Mouse (Mus musculus): ENCODE results near the gene Fgr. TPM values are rescaled to one million over a fixed set of nuclear protein-coding genes. Genes with fewer than 3 reads are reported as not detected.
"Not testable (repeated sequence)": the region's sequence is repeated elsewhere in the genome, so short reads cannot be mapped to it uniquely, and the experiment has no call there.

The Fgr gene
- 4.9 and 5.5 TPM in 2 replicates for polyA plus RNA-seq (2012; rRNA removed)

- WGBS = 17% methylated on average over 21 of the region's 21 CpGs
- no peak for DNase-seq (ENCODE audit: low read depth, low spot score)
Observed at GRCm38 (mm10) chr4:132973814-132974398, at the start of gene Fgr. TSS of gene Fgr (plus strand) at chr4:132974095.

GRCm38 (mm10) chr4:132926520-132926919 is 47.4 kb upstream of the Fgr start:
- not testable (repeated sequence) for DNase-seq (ENCODE audit: low read depth, low spot score)
- 38% methylated on average over 2 of the region's 2 CpGs for WGBS

GRCm38 (mm10) chr4:132930784-132931183 is 43.1 kb upstream of the Fgr start:
- DNase-seq (ENCODE audit: low read depth, low spot score) = no peak
- 10% methylated on average over 8 of the region's 8 CpGs for WGBS

DNA sequence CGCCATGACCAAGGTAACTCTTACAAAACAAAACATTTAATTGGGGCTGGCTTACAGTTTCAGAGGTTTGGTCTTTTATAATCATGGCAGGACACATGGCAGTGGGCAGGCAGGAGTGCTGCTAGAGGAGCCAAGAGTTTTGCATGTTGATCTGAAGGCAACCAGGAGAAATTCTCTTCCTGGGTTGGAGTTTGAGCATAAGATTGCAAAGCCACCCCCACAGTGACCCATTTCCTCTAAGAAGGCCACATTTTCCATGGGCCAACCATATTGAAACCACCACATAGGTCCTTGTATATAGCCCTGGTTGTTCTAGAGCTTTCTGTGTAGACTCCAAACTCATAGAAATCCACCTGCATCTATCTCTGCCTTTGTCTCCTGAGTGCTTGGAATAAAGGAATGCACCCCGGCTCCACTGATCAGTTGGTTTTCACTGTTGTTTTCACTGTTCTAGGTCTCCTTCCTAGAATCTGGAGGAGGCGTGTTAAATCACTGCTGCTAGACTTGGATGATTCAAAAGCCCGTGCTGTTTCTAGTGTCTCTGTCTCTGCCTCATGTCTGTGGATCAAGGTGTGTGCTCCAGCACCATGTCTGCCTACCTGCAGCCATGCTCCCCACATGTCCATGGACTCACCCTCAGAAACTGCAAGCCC is 41.0 kb upstream of the Fgr start:
- WGBS = 86% methylated on average over 4 of the region's 4 CpGs
- DNase-seq (ENCODE audit: low read depth, low spot score) = no peak

- WGBS = 19% methylated on average over 7 of the region's 7 CpGs
- DNase-seq (ENCODE audit: low read depth, low spot score) = no peak
Observed at GRCm38 (mm10) chr4:132934639-132935038, 39.3 kb upstream of the Fgr start.

DNA sequence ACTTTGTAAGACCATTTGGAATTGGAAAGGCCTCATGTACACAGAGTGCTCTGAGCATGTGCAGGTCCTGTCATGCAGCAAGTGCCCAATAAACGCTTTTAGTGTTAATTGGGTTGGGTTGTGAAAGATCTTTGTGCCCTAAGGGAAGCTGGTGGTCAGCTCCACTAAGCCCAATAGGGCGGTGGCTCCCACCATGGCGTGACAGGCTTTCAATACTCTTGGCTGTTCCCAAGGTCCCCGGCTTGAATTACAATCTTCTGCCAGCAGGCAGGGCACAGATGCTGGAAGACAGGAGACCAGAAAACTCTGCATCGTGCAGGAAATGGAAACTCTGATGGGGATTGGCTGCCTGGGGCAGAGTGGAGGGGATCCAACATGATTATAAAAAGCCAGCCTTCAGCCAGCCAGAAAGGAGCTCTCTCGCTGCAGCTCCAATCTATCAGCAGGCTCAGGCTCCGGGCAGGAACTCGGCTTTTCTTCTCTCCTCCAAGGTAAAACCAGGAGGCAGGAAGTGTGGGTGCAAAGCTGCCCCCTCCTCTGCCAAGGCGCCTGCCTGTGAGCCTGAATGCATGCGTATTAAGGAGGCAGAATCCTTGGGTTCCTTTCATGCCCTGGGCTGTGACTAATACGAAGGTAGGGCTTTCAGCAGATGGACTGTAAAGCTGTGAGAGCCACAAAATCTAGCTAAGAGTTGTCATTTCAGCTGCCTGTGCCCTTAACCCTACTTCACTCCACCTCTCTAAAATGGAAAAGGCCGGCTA is 35.5 kb upstream of the Fgr start:
- no peak for DNase-seq (ENCODE audit: low read depth, low spot score)
- 62% methylated on average over 12 of the region's 12 CpGs for WGBS

DNA sequence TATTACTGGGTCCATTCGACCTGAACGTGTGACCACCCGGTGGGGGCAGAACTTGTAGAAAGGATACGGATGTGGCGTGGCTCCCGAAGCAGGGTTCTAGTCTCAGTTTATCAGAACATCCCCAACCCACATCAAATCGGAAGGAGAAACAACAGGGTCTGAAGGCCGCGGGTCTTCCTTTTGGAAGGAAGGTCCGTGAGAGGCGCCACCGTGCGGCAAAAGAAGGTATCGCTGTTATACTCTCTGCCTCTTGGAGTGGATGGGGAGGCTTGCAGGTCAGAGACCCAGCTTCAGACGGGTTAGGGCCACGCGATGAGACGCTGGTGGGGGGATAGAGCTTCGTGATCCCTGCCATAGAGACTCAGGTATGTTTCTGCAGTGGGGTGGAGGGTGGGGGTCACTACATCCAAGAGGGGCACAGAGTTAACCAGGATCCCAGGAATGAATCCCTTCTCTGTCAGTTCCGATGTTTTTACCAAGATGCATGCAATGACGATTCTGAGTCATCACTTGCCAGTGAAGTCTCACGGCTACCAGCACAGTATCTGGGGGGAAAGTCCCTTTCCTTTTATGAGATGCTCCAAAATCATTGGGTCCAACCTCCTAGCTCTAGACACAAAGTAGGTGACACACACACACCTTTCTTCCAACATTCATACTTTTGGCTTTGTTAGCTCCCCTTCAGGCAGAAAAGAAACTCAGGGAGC is 34.3 kb upstream of the Fgr start:
- 25% methylated on average over 22 of the region's 22 CpGs for WGBS
- DNase-seq (ENCODE audit: low read depth, low spot score) = no peak

DNA sequence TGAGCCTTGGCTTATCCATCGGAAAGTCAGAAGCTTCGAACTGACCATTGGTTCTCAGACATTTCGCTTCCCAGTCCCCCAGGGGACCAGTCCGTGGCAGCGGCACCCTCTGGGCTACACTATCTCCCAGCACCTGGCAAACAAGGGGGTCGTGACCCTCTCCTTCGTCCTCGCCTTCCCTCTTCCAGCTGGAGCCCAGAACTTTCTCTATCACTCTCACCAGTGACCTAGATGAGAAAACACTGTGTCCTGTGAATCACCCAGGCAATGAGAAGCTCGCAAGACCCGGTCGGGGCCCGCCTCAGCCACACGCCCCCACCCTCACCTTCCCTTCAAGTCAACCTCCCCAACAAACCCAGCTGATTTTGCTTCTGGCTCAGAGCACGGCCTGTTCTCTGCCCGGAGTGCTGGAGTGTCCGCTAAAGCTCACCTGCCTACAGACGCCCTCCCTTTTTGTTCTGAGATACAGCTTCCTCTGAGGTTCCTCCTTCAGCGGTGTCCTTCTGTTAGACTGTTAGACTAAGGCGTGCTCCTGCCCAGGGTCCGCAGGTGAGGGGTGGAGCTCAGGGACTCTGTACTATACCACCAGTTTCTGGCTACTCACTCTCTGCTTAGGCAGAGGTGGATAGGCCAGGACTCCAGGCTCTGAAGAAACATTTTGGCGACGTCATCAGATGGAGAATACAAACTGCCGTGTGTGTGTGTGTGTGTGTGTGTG is 32.7 kb upstream of the Fgr start:
- 44% methylated on average over 23 of the region's 23 CpGs for WGBS

GRCm38 (mm10) chr4:132943088-132943487 is 30.8 kb upstream of the Fgr start:
- 66% methylated on average over 8 of the region's 8 CpGs for WGBS
- no peak for DNase-seq (ENCODE audit: low read depth, low spot score)

More for the DNA sequence above, 32.7 kb upstream of the Fgr start:
- DNase-seq (ENCODE audit: low read depth, low spot score) = no peak

GRCm38 (mm10) chr4:132944106-132944505 is 29.8 kb upstream of the Fgr start:
- no peak for DNase-seq (ENCODE audit: low read depth, low spot score)
- 79% methylated on average over 12 of the region's 12 CpGs for WGBS

- WGBS = 74% methylated on average over 4 of the region's 4 CpGs
- no peak for DNase-seq (ENCODE audit: low read depth, low spot score)
Observed at GRCm38 (mm10) chr4:132944776-132945175, 29.1 kb upstream of the Fgr start.

GRCm38 (mm10) chr4:132945261-132946046 is 28.4 kb upstream of the Fgr start:
- no peak for DNase-seq (ENCODE audit: low read depth, low spot score)
- 2% methylated on average over 15 of the region's 15 CpGs for WGBS

- 6% methylated on average over 27 of the region's 27 CpGs for WGBS
- no peak for DNase-seq (ENCODE audit: low read depth, low spot score)
Observed at GRCm38 (mm10) chr4:132946047-132947001, 27.6 kb upstream of the Fgr start.

- no peak for DNase-seq (ENCODE audit: low read depth, low spot score)
- WGBS = 37% methylated on average over 24 of the region's 24 CpGs
Observed at GRCm38 (mm10) chr4:132949882-132950532, 23.9 kb upstream of the Fgr start.

- WGBS = 81% methylated on average over 2 of the region's 2 CpGs
Observed at GRCm38 (mm10) chr4:132950999-132951398, 22.9 kb upstream of the Fgr start.

GRCm38 (mm10) chr4:132954530-132955394 is 19.1 kb upstream of the Fgr start:
- WGBS = 75% methylated on average over 7 of the region's 7 CpGs
- DNase-seq (ENCODE audit: low read depth, low spot score) = no peak

More at GRCm38 (mm10) chr4:132950999-132951398, 22.9 kb upstream of the Fgr start:
- no peak for DNase-seq (ENCODE audit: low read depth, low spot score)
